Mouse (Mus musculus) C2C12 (cell line): ENCODE measurements around the gene Sertad3.

ENCODE experiments used
- CEBPB ChIP-seq: IDR thresholded peaks from one replicate; pipeline ENCODE4 v1.6.1; 2011; ENCODE audit warnings: low read depth, mild to moderate bottlenecking, control low read depth, moderate library complexity
- CTCF ChIP-seq: IDR thresholded peaks from one replicate; pipeline ENCODE4 v1.5.1; 2011; ENCODE audit not compliant: control insufficient read depth, insufficient read depth, insufficient read length
- MYOD1 ChIP-seq: IDR thresholded peaks from one replicate; pipeline ENCODE4 v1.6.1; 2011; ENCODE audit warnings: low read depth; ENCODE audit not compliant: control insufficient read depth, insufficient read length

GRCm38 (mm10) chr7:27490543-27491329 is 17.2 kb downstream of the Sertad3 start:
- peak; percentile 41 for TF ChIP-seq CTCF
- TF ChIP-seq MYOD1, result no peak
- TF ChIP-seq CEBPB, result no peak
